Mouse (Mus musculus): Measurements from ENCODE around the gene Tbc1d22a. TPM values are rescaled to one million over a fixed set of nuclear protein-coding genes. Genes with fewer than 3 reads are reported as not detected.
"Not testable (repeated sequence)": the region's sequence is repeated elsewhere in the genome, so short reads cannot be mapped to it uniquely, and the experiment has no call there.

Gene Tbc1d22a
- polyA plus RNA-seq, 1 experiment: 19.5 TPM

GRCm38 (mm10) chr15:86186686-86187085 lies 27.6 kb upstream of the Tbc1d22a start:
- H3K4me1 ChIP-seq (ENCODE audit: control insufficient read depth, insufficient read depth, low read length): peaks cover 29% of the 10 kb centered on the region
- no peaks in the 10 kb centered on the region for H3K36me3 ChIP-seq (ENCODE audit: control insufficient read depth, insufficient read depth, low read length)
- peak overlapping the region; percentile 81 for H3K27ac ChIP-seq (ENCODE audit: control insufficient read depth, insufficient read depth, low read depth, low read length)
- TF ChIP-seq CTCF (IDR thresholded peaks at IDR 0.05; ENCODE audit: control insufficient read depth, insufficient read depth, insufficient replicate concordance, low read depth, low read length): no peak
- TF ChIP-seq POLR2A (IDR thresholded peaks at IDR 0.05; ENCODE audit: control insufficient read depth, low read depth, low read length): no peak
- no peaks in the 10 kb centered on the region for H3K27me3 ChIP-seq (ENCODE audit: control insufficient read depth, insufficient read depth, low read length)
- peak overlapping the region; percentile 88; the same call in 1 of the 2 replicates for H3K4me3 ChIP-seq (ENCODE audit: control insufficient read depth, low read depth, low read length)

- Histone ChIP-seq H3K36me3 (ENCODE audit: control insufficient read depth, insufficient read depth, low read length) (no peaks in the 10 kb centered on the region), H3K4me3 (ENCODE audit: control insufficient read depth, low read depth, low read length) (no peak overlapping the region), H3K27ac (ENCODE audit: control insufficient read depth, insufficient read depth, low read depth, low read length) (peak overlapping the region; percentile 2), H3K27me3 (ENCODE audit: control insufficient read depth, insufficient read depth, low read length) (no peaks in the 10 kb centered on the region), H3K4me1 (ENCODE audit: control insufficient read depth, insufficient read depth, low read length) (peaks cover 29% of the 10 kb centered on the region)
- TF ChIP-seq CTCF (IDR thresholded peaks at IDR 0.05; ENCODE audit: control insufficient read depth, insufficient read depth, insufficient replicate concordance, low read depth, low read length): no peak
- no peak; the same call in 1 of the 2 replicates for TF ChIP-seq POLR2A (IDR thresholded peaks at IDR 0.05; ENCODE audit: control insufficient read depth, low read depth, low read length)
These were observed 26.1 kb upstream of the Tbc1d22a start for GRCm38 (mm10) chr15:86188186-86188585.

GRCm38 (mm10) chr15:86188746-86189470 lies 25.4 kb upstream of the Tbc1d22a start:
- H3K27ac ChIP-seq (ENCODE audit: control insufficient read depth, insufficient read depth, low read depth, low read length): peak overlapping the region; percentile 78
- H3K36me3 ChIP-seq (ENCODE audit: control insufficient read depth, insufficient read depth, low read length): no peaks in the 10 kb centered on the region
- H3K4me1 ChIP-seq (ENCODE audit: control insufficient read depth, insufficient read depth, low read length): peaks cover 25% of the 10 kb centered on the region
- H3K27me3 ChIP-seq (ENCODE audit: control insufficient read depth, insufficient read depth, low read length): no peaks in the 10 kb centered on the region
- no peak for TF ChIP-seq CTCF (IDR thresholded peaks at IDR 0.05; ENCODE audit: control insufficient read depth, insufficient read depth, insufficient replicate concordance, low read depth, low read length)
- TF ChIP-seq POLR2A (IDR thresholded peaks at IDR 0.05; ENCODE audit: control insufficient read depth, low read depth, low read length): no peak
- H3K4me3 ChIP-seq (ENCODE audit: control insufficient read depth, low read depth, low read length): no peak overlapping the region

- Histone ChIP-seq H3K4me3 (ENCODE audit: control insufficient read depth, low read depth, low read length) (no peak overlapping the region), H3K36me3 (ENCODE audit: control insufficient read depth, insufficient read depth, low read length) (no peaks in the 10 kb centered on the region), H3K27me3 (ENCODE audit: control insufficient read depth, insufficient read depth, low read length) (no peaks in the 10 kb centered on the region), H3K4me1 (ENCODE audit: control insufficient read depth, insufficient read depth, low read length) (peaks cover 21% of the 10 kb centered on the region), H3K27ac (ENCODE audit: control insufficient read depth, insufficient read depth, low read depth, low read length) (peak overlapping the region; percentile 54; the same call in 1 of the 2 replicates)
- TF ChIP-seq POLR2A (IDR thresholded peaks at IDR 0.05; ENCODE audit: control insufficient read depth, low read depth, low read length) (no peak; the same call in 1 of the 2 replicates), CTCF (IDR thresholded peaks at IDR 0.05; ENCODE audit: control insufficient read depth, insufficient read depth, insufficient replicate concordance, low read depth, low read length) (no peak)
These were observed 23.9 kb upstream of the Tbc1d22a start for GRCm38 (mm10) chr15:86190387-86190786.

GRCm38 (mm10) chr15:86191505-86191904 lies 22.8 kb upstream of the Tbc1d22a start:
- Histone ChIP-seq H3K27ac (ENCODE audit: control insufficient read depth, insufficient read depth, low read depth, low read length) (no peak overlapping the region; the same call in 1 of the 2 replicates), H3K36me3 (ENCODE audit: control insufficient read depth, insufficient read depth, low read length) (no peaks in the 10 kb centered on the region), H3K27me3 (ENCODE audit: control insufficient read depth, insufficient read depth, low read length) (no peaks in the 10 kb centered on the region), H3K4me1 (ENCODE audit: control insufficient read depth, insufficient read depth, low read length) (peaks cover 15% of the 10 kb centered on the region), H3K4me3 (ENCODE audit: control insufficient read depth, low read depth, low read length) (no peak overlapping the region)
- TF ChIP-seq CTCF (IDR thresholded peaks at IDR 0.05; ENCODE audit: control insufficient read depth, insufficient read depth, insufficient replicate concordance, low read depth, low read length): no peak
- TF ChIP-seq POLR2A (IDR thresholded peaks at IDR 0.05; ENCODE audit: control insufficient read depth, low read depth, low read length): no peak

GRCm38 (mm10) chr15:86191933-86192332 lies 22.3 kb upstream of the Tbc1d22a start:
- H3K27ac ChIP-seq (ENCODE audit: control insufficient read depth, insufficient read depth, low read depth, low read length): no peak overlapping the region; the same call in 1 of the 2 replicates
- H3K4me1 ChIP-seq (ENCODE audit: control insufficient read depth, insufficient read depth, low read length): peaks cover 15% of the 10 kb centered on the region
- H3K4me3 ChIP-seq (ENCODE audit: control insufficient read depth, low read depth, low read length): no peak overlapping the region
- TF ChIP-seq POLR2A (IDR thresholded peaks at IDR 0.05; ENCODE audit: control insufficient read depth, low read depth, low read length): no peak
- no peaks in the 10 kb centered on the region for H3K36me3 ChIP-seq (ENCODE audit: control insufficient read depth, insufficient read depth, low read length)
- H3K27me3 ChIP-seq (ENCODE audit: control insufficient read depth, insufficient read depth, low read length): no peaks in the 10 kb centered on the region

- not testable (repeated sequence) for H3K27me3 ChIP-seq (ENCODE audit: control insufficient read depth, insufficient read depth, low read length); H3K4me3 ChIP-seq (ENCODE audit: control insufficient read depth, low read depth, low read length); H3K4me1 ChIP-seq (ENCODE audit: control insufficient read depth, insufficient read depth, low read length); H3K36me3 ChIP-seq (ENCODE audit: control insufficient read depth, insufficient read depth, low read length); H3K27ac ChIP-seq (ENCODE audit: control insufficient read depth, insufficient read depth, low read depth, low read length)
These were observed 19.4 kb upstream of the Tbc1d22a start for GRCm38 (mm10) chr15:86194676-86195453.

Measured in testis, adult 2 months (tissue).